Mouse (Mus musculus): ENCODE measurements around the gene Podxl2.

Podxl2 gene

GRCm38 (mm10) chr6:88844901-88845565 lies 29.8 kb downstream of the Podxl2 start:
- DNase-seq (ENCODE audit: low read depth, low spot score), result no peak

- DNase-seq (ENCODE audit: low read depth, low spot score), result no peak
Measured at GRCm38 (mm10) chr6:88843781-88844725, 30.8 kb downstream of the Podxl2 start.

GRCm38 (mm10) chr6:88843241-88843640 lies 31.6 kb downstream of the Podxl2 start:
- no peak for DNase-seq (ENCODE audit: low read depth, low spot score)

- DNase-seq (ENCODE audit: low read depth, low spot score), result no peak
Measured at GRCm38 (mm10) chr6:88842731-88843151, 32.1 kb downstream of the Podxl2 start.

- DNase-seq (ENCODE audit: low read depth, low spot score), result peak; percentile 99
Measured at GRCm38 (mm10) chr6:88841781-88842689, 32.8 kb downstream of the Podxl2 start, which contains the start of gene Abtb1. Gene Abtb1 (minus strand): TSS chr6:88841984.

- DNase-seq (ENCODE audit: low read depth, low spot score), result no peak
Measured at GRCm38 (mm10) chr6:88841514-88841780, 33.4 kb downstream of the Podxl2 start.

- DNase-seq (ENCODE audit: low read depth, low spot score), result no peak
Measured at GRCm38 (mm10) chr6:88840791-88841513, 33.9 kb downstream of the Podxl2 start.

GRCm38 (mm10) chr6:88840211-88840610 lies 34.6 kb downstream of the Podxl2 start:
- DNase-seq (ENCODE audit: low read depth, low spot score), result no peak

- no peak for DNase-seq (ENCODE audit: low read depth, low spot score)
Measured at GRCm38 (mm10) chr6:88839135-88839970, 35.5 kb downstream of the Podxl2 start.

GRCm38 (mm10) chr6:88838613-88839012 lies 36.2 kb downstream of the Podxl2 start:
- DNase-seq (ENCODE audit: low read depth, low spot score), result no peak

GRCm38 (mm10) chr6:88837999-88838398 lies 36.8 kb downstream of the Podxl2 start:
- DNase-seq (ENCODE audit: low read depth, low spot score), result no peak

GRCm38 (mm10) chr6:88836178-88836819 lies 38.5 kb downstream of the Podxl2 start:
- no peak for DNase-seq (ENCODE audit: low read depth, low spot score)

- DNase-seq (ENCODE audit: low read depth, low spot score), result no peak
Measured at GRCm38 (mm10) chr6:88835047-88835446, 39.8 kb downstream of the Podxl2 start.

GRCm38 (mm10) chr6:88833340-88834140 lies 41.3 kb downstream of the Podxl2 start:
- DNase-seq (ENCODE audit: low read depth, low spot score), result no peak

- DNase-seq (ENCODE audit: low read depth, low spot score), result no peak
Measured at GRCm38 (mm10) chr6:88832663-88833062, 42.2 kb downstream of the Podxl2 start.

GRCm38 (mm10) chr6:88831456-88831855 lies 43.4 kb downstream of the Podxl2 start:
- peak; percentile 56 for DNase-seq (ENCODE audit: low read depth, low spot score)

- DNase-seq (ENCODE audit: low read depth, low spot score), result no peak
Measured at GRCm38 (mm10) chr6:88830112-88830702, 44.6 kb downstream of the Podxl2 start.

- DNase-seq (ENCODE audit: low read depth, low spot score), result no peak
Measured at GRCm38 (mm10) chr6:88829579-88829978, 45.3 kb downstream of the Podxl2 start.
